Mouse (Mus musculus) cerebellum, adult 2 months (tissue): ENCODE measurements around the gene Rps8.

Source experiments
- CTCF ChIP-seq: fragments of 200-500 bp; IDR thresholded peaks from 2 replicates; pipeline ENCODE4 v1.5.1; 2011; ENCODE audit warnings: low read depth, mild to moderate bottlenecking, control low read depth, low read length, moderate library complexity, borderline replicate concordance; ENCODE audit not compliant: insufficient read depth
- POLR2A ChIP-seq: fragments of 200-500 bp; IDR thresholded peaks from 2 replicates; pipeline ENCODE4 v1.6.1; 2011; ENCODE audit warnings: low read length, control low read depth, borderline replicate concordance; ENCODE audit not compliant: insufficient read depth

DNA sequence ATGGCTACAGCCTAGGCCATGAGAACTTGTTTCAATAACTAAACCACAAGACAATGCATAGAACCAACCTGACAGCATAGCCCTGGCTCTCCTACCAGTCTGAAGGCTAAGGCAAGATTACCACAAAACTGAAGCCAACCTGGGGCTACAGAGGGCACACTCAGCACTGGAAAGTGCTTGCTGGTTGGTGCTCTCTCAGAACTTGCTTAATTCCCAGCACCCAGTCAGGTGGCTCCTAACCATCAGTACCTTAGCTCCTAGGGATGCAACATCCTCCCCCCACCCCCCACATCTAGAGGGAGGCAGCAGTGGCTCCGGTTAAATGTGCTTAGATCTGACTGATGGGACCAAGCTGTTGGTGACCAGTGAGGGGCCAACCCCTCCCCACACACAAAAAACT is 4.6 kb downstream of the Rps8 start:
- TF ChIP-seq POLR2A (no peak), CTCF (no peak)
